In the genomic region with DNA sequence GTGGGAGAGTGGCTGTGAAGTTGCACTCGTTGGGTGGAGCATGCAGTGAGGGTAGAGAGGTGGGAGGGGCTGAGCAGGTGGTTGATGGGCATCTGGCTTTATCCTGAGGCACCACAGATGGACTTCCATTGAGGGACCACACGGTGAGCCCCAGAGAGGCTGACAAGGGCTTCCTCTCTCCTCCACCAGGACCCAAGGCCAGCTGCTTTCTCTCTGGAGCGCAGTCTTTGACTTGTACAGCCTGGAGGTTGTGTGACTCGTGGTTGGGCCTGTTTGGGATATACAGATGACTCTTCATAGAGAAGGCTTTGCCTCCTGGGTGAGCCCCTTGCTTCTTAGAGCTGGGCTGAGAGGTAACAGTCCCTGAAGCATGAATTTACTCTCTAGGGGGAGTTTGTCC, we compare ENCODE assay signal across 15 mouse cellular contexts. TPM values are rescaled to one million over a fixed set of nuclear protein-coding genes. Genes with fewer than 3 reads are reported as not detected.
DNase-seq lines count a peak whose midpoint lies in the region; ATAC-seq lines count a peak whose summit lies in the region.
"Had no signal": no experiment of that assay in that cellular context is flagged by ENCODE, and none has a peak within 500 bp of the region (broad histone marks: within the 10 kb centered on the region; RNA-seq: fewer than 3 reads in every experiment).

No protein-coding gene starts in this region.

- H3K36me3 ChIP-seq in hindbrain, embryonic 11.5 days (ENCODE audit: control insufficient read depth, insufficient read depth, low read length), result no peaks in the 10 kb centered on the region
- H3K36me3 ChIP-seq in hindbrain, embryonic 16.5 days (ENCODE audit: control insufficient read depth, insufficient read depth, low read length), result no peaks in the 10 kb centered on the region
- H3K36me3 ChIP-seq: liver, embryonic 15.5 days had no signal

- no peak overlapping the region for H3K27ac ChIP-seq in hindbrain, embryonic 11.5 days (ENCODE audit: low read depth, low read length)
- no peak overlapping the region for H3K27ac ChIP-seq in hindbrain, embryonic 16.5 days (ENCODE audit: low read depth, low read length)
- H3K27ac ChIP-seq: liver, embryonic 15.5 days had no signal

- no peak overlapping the region for H3K4me2 ChIP-seq in hindbrain, embryonic 11.5 days (replicated peaks; ENCODE audit: low read depth, low read length)
- H3K4me2 ChIP-seq in hindbrain, embryonic 16.5 days (ENCODE audit: low read length), result no peak overlapping the region
- H3K4me2 ChIP-seq: liver, embryonic 15.5 days had no signal

- 58% methylated on average over 4 of the region's 4 CpGs for WGBS in hindbrain, embryonic 11.5 days
- 46% methylated on average over 4 of the region's 4 CpGs for WGBS in hindbrain, embryonic 16.5 days

- DNase-seq in adrenal gland, adult 2 months, result peak; percentile 63
- DNase-seq in adrenal gland, adult 8-10 months, result no peak
- DNase-seq in hindbrain, embryonic 11.5 days (ENCODE audit: low spot score), result no peak
- DNase-seq in retina, embryonic 14.5 days (ENCODE audit: low spot score), result peak; percentile 39
- no peak for DNase-seq in retina, postnatal 1 day
- no peak for DNase-seq in thymus, postnatal 4 days
- no peak for DNase-seq in embryo, embryonic 10 days (ENCODE audit: low spot score)
- DNase-seq: cerebellum, adult 11 months; heart, postnatal 14 days; kidney, adult 18-20 months; lung, postnatal 36 days; right cerebral cortex, postnatal 25 days had no signal

- H3K9ac ChIP-seq in hindbrain, embryonic 11.5 days (ENCODE audit: low read depth, low read length), result no peak overlapping the region
- H3K9ac ChIP-seq in hindbrain, embryonic 16.5 days (ENCODE audit: low read depth, low read length), result no peak overlapping the region; the same call in 1 of the 2 replicates
- H3K9ac ChIP-seq: liver, embryonic 15.5 days had no signal

- no peaks in the 10 kb centered on the region for H3K27me3 ChIP-seq in hindbrain, embryonic 11.5 days (ENCODE audit: control insufficient read depth, insufficient read depth, low read length)
- H3K27me3 ChIP-seq in hindbrain, embryonic 16.5 days (replicated peaks; ENCODE audit: control insufficient read depth, insufficient read depth, low read length), result no peaks in the 10 kb centered on the region
- H3K27me3 ChIP-seq: liver, embryonic 15.5 days had no signal

- peaks cover 3% of the 10 kb centered on the region for H3K4me1 ChIP-seq in hindbrain, embryonic 11.5 days (replicated peaks; ENCODE audit: control insufficient read depth, insufficient read depth, low read length)
- peaks cover 10% of the 10 kb centered on the region for H3K4me1 ChIP-seq in hindbrain, embryonic 16.5 days (ENCODE audit: control insufficient read depth, insufficient read depth, low read depth, low read length)

- peak; percentile 38; the same call in 1 of the 2 replicates for ATAC-seq in hindbrain, embryonic 11.5 days (ENCODE audit: low FRiP score)
- ATAC-seq in hindbrain, embryonic 16.5 days, result no peak

- H3K4me3 ChIP-seq in hindbrain, embryonic 11.5 days (ENCODE audit: low read depth, low read length), result no peak overlapping the region
- no peak overlapping the region for H3K4me3 ChIP-seq in hindbrain, embryonic 16.5 days (ENCODE audit: low read length)
- H3K4me3 ChIP-seq: erythroblast, embryonic 14.5 days; liver, embryonic 15.5 days had no signal

- no peaks in the 10 kb centered on the region for H3K9me3 ChIP-seq in hindbrain, embryonic 11.5 days (ENCODE audit: control insufficient read depth, low read length)
- H3K9me3 ChIP-seq in hindbrain, embryonic 16.5 days (ENCODE audit: control insufficient read depth, low read length), result no peaks in the 10 kb centered on the region
- H3K9me3 ChIP-seq: liver, embryonic 15.5 days had no signal

RNA-seq across cellular contexts. Expression of a gene that starts 12.4 kb away (rescaled TPM):
- total RNA-seq in adrenal gland, adult 2 months (2021), result 1 to 10 TPM; 3.4 to 5.4 TPM
- polyA plus RNA-seq in adrenal gland, adult 2 months (2012; rRNA removed), result 5.4 and 7.1 TPM in 2 replicates
- total RNA-seq in adrenal gland, adult 8-10 months (2022), result 1 to 10 TPM; 3.9 to 6.5 (median 5.5) TPM
- 27.3 and 27.6 TPM in 2 replicates for polyA plus RNA-seq in hindbrain, embryonic 11.5 days (2014; fragmentation: Nextera tagmentation; extraction: Ambion mirVana)
- 8.9 and 9.7 TPM in 2 replicates for polyA plus RNA-seq in hindbrain, embryonic 16.5 days (2015; fragmentation: Nextera tagmentation; extraction: Ambion mirVana)

RNA-seq across cellular contexts. Expression of a gene that starts 20.0 kb away (rescaled TPM):
- 1,000 to 10,000 TPM; 1,496 to 1,691 TPM for total RNA-seq in adrenal gland, adult 2 months (2021)
- 1,137 and 1,435 TPM in 2 replicates for polyA plus RNA-seq in adrenal gland, adult 2 months (2012; rRNA removed)
- 1,000 to 10,000 TPM in 3 of 4 experiments, 100 to 1,000 TPM in 1; 739 to 2,154 (median 1,752) TPM for total RNA-seq in adrenal gland, adult 8-10 months (2022)
- 83.8 and 84.7 TPM in 2 replicates for polyA plus RNA-seq in hindbrain, embryonic 11.5 days (2014; fragmentation: Nextera tagmentation; extraction: Ambion mirVana)
- 105 and 112 TPM in 2 replicates for polyA plus RNA-seq in hindbrain, embryonic 16.5 days (2015; fragmentation: Nextera tagmentation; extraction: Ambion mirVana)

RNA-seq across cellular contexts. Expression of a gene that starts 46.0 kb away (rescaled TPM):
- total RNA-seq in adrenal gland, adult 2 months (2021), result 1 to 10 TPM in 1 of 2 experiments, under 1 TPM in 1; 0.84 to 1.4 TPM
- polyA plus RNA-seq in adrenal gland, adult 2 months (2012; rRNA removed), result 2.5 and 2.7 TPM in 2 replicates
- 1 to 10 TPM in 3 of 4 experiments, under 1 TPM in 1; 0.98 to 2.7 (median 1.5) TPM for total RNA-seq in adrenal gland, adult 8-10 months (2022)
- polyA plus RNA-seq in hindbrain, embryonic 11.5 days (2014; fragmentation: Nextera tagmentation; extraction: Ambion mirVana), result not detected in 2 replicates
- 0.04 and 0.09 TPM in 2 replicates for polyA plus RNA-seq in hindbrain, embryonic 16.5 days (2015; fragmentation: Nextera tagmentation; extraction: Ambion mirVana)

Comparison
In these comparisons a context has a peak if more than half of its experiments do, and no peak if none do; other contexts are left out.
1. DNase-seq: peak in adrenal gland, adult 2 months (single experiment) and retina, embryonic 14.5 days (single experiment); none in adrenal gland, adult 8-10 months (single experiment), hindbrain, embryonic 11.5 days (single experiment), retina, postnatal 1 day (single experiment), thymus, postnatal 4 days (single experiment) and embryo, embryonic 10 days (single experiment).
2. RNA of a gene that starts 20.0 kb away (polyA plus RNA-seq): 1,137 to 1,435 TPM in adrenal gland, adult 2 months; 105 to 112 TPM in hindbrain, embryonic 16.5 days and 83.8 to 84.7 TPM in hindbrain, embryonic 11.5 days; every median in the first group is over 10 times any median in the second.